Mouse (Mus musculus) heart, postnatal 25 days (tissue): Measurements from ENCODE around the gene Jun. TPM values are rescaled to one million over a fixed set of nuclear protein-coding genes. Genes with fewer than 3 reads are reported as not detected.

Source experiments
- DNase-seq: peaks from one replicate; pipeline ENCODE4 v3.0.0; 2022; ENCODE audit warnings: low spot score
- intact Hi-C: fragments of 180-260 bp; cut with DNase I; formaldehyde crosslinking; loops from one replicate; pipeline ENCODE4 v1.15.1; 2025
- total RNA-seq, 2 experiments: library from RNA; stranded (reverse); gene quantifications; 2 replicates each; pipeline ENCODE4 v1.2.3; 2021

Gene Jun
- total RNA-seq, 2 experiments from 2014 or later = 41.1 to 58.1 TPM

DNA sequence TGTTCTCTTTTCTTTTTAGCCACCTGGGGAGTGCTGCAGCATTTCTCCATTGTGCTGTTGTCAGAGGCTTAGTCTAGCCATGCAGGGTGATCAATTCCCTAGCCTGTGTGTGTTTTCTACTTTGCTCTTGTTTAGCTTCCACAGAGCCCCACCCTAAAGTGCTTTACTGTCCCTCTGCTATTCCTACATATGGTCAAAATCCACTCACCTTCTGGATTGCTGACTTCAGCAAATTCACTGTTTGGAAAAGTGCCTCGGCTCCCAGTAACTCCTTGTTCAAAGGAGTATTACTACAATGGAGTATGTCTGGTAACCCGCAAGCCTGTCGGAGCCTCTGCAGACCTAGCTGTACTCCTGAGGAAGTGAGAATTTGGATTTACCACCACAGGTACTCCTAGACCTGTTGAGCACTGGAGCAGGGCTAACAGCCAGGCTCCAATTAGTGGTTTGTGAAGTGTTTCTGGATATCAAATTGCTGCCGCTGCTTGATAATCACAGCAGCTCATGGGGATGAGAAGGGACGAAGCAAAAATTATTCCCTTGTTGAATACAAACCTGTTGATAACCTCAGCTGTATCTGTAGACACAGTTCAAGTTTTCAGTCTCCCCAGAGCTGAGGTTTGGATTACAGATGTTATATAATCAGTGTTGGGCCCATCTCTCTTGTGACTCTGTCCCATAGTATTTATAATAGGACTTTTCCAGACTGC lies 3.8 kb downstream of the Jun start:
- no peak for DNase-seq

DNA sequence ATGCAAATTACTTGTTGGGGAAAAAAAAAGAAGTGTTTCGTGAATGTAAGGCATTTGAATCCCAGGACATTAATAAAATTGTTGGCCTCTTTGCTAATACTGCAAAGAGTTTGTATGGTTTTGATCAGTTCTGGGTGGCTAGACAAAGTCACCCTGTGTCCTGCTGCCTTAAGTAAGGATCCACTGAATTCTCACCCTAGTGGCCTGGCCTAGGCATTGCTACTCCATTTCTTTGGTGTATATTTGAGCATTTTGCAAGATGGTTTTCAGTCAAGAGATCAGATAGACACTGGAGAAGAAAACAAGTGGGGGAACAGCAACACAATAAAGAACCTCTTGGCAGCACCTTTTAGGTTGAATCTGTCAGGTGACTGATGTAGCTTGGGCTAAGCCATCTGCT lies 6.9 kb downstream of the Jun start:
- intact Hi-C loops = no loop called here
- DNase-seq = no peak

More for the DNA sequence above, 3.8 kb downstream of the Jun start:
- intact Hi-C loops = no loop called here

DNA sequence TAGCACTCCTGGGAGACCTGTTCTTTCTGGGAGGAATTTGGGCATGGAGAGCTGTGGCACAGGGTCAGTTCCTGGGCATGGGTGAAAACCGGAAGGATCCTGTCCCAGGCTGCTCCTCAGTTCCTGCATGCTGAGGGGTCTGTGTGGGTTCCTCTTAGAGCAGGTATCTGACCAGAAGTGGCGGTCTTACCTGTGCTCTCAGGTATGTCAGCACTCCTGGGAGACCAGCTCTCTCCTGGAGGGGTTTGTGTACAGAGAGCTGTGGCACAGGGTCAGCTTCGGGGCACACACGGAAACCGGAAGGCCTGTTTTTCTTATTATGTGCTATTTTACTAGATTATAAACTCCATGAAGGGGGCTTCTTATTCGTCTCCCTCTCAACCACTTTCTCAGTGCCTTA lies 7.3 kb downstream of the Jun start:
- DNase-seq = no peak
- intact Hi-C loops = no loop called here

DNA sequence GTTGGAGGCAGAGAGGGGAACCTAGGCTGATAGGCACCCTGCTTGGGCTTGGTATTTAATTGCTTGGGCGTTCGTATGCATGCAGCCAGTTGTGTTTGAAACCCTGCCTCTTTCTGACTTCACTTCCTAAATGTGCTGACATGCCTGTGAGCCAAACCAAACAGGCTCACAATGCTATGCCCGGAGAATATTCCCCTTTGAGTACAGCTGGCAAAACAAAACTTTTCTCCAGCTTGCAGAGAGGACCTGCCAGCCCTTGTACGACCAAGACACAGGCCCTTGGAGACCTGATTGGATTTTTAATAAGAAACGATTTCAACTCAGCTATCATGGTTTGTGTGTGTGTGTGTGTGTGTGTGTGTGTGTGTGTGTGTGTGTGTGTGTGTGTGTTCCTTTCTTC lies 14.0 kb downstream of the Jun start:
- intact Hi-C loops = no loop called here
- DNase-seq = peak; percentile 32

DNA sequence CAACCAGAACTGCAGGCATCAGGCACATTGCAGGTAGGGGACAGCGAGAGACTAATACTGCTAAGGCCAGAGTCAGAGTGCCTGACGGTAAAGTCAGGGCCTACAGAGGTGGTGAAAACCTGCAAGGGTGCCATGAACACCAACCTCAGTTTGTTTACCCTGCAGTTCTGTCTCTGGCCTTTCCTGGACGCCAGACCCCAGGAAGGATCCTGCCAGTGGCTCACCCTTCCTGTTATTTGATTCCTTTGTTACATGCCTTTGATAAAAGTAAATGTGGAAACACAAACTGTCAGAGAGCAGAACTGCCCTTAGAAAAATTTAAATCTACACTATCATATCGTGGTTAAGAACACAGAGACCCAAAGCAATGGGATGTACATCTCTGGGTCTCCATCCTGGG lies 20.9 kb downstream of the Jun start:
- intact Hi-C loops = no loop called here
- no peak for DNase-seq

DNA sequence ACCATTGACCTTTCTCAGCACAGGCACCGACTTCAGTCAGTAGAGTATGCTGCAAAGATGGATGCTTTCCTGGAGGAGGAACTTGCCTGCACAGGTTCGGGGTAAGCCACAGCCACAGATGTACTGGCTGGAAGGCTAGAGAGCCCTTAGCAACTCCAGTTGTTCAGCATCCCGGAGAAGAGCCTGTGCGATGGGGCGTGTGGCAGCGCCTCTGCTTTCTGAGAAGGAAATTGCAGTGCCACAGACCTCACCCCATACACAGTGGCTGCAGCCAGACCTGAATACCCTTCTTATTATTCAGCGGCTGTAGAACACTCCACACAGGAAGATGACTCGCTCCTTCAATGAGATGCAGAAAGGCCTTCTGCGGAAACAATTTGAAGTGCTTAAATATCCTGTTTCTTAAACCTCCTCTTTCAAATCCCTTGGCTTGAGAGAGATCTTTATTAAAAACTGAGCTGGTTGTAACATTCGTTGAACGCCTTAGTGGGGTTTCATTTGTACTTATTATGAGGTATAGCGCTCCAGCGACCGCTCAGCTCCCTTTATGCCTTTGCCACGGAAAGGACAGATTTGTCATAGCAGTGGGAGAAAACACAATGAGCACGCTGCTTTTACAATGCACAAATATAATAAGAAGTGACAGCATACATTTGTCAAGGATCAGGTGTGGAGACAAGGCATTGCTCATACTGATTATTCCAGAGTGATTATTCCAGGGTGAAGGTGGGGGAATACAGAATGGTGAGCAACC lies 26.0 kb downstream of the Jun start:
- no peak for DNase-seq

DNA sequence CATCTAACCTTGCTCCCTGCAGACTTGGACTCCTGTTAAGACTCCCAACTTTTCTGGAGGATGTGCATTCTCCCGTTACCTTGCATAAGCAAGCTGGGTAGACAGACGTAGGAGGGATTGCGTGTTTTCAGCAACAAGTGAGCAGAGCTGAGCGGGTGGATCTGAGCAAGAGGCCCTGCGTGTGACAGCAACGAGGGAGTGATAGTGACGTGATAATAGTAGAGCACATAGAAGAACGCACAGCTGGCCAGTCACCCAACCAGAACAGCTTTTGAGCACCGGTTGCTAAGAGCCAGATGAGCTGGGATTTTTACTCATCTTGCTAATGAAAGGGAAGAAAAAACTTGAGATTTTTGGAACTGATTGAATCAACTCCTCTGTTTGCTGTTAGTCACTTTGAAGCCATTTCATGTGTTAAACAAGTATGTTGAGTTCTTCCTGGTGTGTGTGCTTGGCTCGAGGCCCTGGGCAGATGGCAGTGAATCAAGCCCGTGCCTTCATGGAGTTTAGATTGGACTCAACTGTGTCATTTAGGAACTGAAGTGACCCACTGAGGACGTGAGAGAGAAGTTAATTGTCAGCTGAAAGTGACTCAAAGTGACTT lies 28.6 kb downstream of the Jun start:
- intact Hi-C loops = no loop called here
- no peak for DNase-seq

More for the DNA sequence above, 26.0 kb downstream of the Jun start:
- intact Hi-C loops = no loop called here

DNA sequence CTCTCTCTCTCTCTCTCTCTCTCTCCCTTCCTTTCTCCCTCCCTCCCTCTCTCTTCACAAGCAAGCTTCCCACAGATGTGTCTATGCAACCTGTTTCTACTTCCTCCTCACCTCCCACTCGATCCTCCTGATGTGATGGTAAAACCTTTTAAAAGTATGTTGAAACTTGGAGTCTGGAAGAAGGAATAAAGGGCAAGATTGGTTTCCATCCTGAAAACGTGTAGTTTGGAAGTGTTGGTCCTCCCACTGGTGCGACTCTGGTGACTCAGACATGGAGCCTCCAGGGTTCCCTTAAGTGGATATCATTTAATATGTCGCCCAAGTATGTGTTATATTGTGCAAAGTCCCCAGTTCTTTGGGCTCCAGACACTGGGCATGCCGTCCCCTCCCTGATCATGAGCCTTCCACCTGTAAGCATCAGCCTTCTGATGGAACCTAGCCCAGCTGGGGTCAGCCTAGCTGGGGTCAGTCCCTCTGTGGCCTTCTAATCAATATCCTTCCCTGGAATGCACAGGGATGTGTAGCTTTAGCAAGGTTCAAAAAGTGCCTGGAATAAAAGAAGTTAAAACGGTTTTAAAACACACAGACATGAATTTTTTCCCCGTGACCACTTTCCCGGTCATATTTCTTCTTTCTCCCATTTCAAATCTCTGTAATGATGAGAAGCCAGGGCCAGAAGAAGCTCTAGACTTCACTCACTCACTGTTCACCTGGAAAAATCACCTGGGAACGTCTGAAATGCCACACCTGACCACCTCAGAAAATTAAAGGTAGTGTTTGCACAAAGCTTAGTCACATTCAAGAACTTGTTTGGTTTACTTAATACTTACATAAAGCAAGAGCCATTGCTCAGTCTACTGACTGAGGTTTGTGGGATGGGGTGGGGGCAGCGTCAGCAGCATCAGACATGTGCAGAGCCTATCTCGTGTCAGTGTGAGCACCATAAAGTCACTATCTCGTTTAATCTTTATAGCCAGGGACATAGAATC lies 30.1 kb downstream of the Jun start:
- intact Hi-C loops = no loop called here
- no peak for DNase-seq

DNA sequence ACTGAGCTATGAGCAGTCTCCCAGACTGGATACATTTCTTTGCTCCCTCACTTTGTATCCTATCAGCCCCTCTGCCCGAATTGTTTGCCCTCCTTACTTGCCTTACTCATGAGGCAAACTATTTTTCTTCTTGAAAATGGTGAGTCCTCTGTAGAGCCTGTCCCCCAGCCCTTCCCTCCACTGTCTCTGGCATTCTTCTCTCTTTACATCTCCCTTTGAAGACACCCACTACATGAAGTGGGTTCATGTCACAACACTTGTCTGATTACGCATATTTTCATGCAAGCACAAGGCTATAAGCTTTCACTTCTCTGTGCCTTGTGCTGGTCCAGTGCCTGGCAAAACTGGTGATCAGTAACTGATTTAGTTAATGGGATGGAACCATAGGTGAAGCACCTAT lies 31.8 kb downstream of the Jun start:
- DNase-seq = no peak
- intact Hi-C loops = no loop called here

DNA sequence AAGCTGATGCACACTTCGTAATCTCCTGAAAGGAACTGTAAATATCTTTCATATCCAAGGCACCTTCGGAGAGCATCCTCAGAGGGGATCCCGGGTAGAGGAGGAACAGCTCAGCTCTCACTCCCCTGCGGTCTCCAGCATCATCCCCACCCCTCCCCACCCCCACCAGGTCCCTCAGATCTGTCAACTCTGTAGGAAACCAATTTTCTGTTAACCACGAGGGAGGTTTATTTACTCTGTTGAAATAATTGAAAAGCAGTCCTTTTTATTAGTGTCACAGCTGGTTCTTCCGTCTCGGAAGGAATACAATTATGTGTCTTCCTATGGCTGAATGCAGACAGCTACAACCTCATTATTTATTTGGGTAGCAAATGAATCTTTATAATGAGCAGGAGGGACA lies 33.8 kb downstream of the Jun start:
- intact Hi-C loops = loop anchor here (10.0 kb wide), 1 partner anchor 707 kb away; no protein-coding TSS in a partner anchor
- DNase-seq = no peak

DNA sequence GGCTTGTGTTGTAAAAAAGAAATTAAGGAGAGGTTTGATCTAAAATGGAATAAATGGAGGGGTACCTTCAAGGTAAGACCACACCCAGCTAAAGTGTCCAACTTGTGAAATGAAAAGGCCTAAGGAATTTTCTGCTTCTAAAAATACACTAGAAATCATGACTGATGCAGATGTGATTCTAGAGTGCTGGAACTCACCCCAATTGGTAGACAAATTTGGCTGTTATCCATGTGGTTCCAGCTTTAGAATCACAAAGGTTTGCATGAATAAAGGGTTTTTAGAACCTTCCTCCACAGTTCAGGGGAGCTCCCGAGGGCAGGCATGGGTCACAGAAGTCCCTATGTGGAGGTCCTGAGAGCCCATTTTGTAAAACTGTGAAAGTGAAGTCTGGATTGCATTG lies 39.3 kb downstream of the Jun start:
- no peak for DNase-seq
- intact Hi-C loops = loop anchor here (10.0 kb wide), 1 partner anchor 712 kb away; no protein-coding TSS in a partner anchor

DNA sequence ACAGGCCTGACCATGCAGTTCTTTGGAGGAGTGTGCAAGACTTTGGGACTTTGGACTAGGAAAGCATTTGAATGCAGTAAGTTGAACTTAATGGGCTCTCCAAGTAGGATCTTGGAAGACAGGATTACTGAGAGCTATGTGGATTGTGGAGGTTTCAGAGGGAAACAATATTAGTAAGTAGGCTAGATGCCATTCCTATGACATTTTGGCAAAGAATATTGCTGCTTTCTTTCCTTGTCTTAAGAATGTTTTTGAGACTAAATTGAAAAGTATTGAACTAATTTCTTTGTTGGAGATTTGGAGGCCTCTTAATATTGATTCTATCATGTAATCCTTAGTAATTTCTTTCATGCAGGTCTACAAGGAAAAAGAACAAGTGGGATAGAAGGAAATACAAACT lies 39.8 kb downstream of the Jun start:
- intact Hi-C loops = loop anchor here (10.0 kb wide), 1 partner anchor 713 kb away; no protein-coding TSS in a partner anchor
- DNase-seq = no peak

DNA sequence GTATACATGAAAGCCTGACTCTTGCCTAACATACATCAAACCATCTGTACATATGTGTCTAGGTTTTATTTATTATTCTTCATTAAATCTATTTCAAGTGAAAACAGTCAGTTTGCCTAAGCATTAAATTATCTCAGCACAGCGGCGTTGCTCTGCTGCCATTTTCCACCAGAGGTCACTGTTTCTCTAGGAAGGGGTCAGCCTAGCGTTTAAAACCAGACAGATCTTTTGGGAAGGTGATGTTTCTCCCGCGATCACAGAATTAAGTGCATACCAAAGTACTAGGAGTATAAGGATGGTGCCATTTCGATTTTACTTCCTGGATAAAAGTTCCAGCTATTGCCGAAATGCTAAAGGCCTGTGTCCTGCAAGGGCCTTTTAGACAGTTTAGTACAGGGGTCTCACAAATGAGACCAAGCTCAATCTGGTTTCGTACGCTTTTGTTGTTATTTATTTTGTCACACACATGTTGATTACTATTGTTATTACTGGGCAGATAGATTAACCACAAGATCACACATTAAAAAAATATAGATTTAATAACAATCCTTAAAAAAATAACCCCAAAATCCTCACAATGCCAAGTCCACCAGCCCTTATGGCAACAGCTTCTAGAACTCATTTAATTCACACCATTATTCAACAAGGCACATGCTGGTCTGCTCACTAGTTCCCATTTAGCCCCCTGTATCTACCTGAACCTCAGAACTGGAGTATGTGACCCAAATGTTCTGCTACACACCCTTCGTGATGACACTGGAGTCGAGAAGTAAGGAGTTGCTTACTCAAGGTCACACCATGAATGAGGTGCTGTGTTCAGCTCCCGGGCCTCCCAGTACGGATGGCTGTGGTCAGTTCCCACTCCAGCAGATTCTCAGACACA lies 43.6 kb downstream of the Jun start:
- DNase-seq = peak; percentile 10
- intact Hi-C loops = loop anchor here (1.0 to 2.0 kb wide), 3 partner anchors 42 to 916 kb away; no protein-coding TSS in a partner anchor

DNA sequence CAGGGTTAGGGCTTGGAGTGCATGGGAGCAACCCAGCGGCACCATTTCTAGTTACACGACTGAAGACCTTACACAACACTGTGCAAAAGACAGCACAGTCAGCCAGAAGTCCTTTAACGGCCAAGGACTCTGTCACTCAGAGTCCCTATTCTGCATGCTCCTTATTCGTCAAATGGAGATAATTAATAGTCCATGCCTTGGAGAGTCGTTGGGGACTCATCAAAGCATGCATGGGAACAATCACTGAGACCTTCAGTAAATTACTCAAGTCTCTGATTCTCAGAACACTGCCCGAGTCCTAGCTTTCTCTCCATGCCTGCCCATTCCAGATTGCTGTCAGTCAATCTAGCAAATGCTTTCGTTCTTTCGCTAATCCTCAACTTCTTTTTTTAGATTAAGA lies 44.3 kb downstream of the Jun start:
- DNase-seq = no peak
- intact Hi-C loops = loop anchor here (1.0 to 2.0 kb wide), 3 partner anchors 43 to 917 kb away; no protein-coding TSS in a partner anchor

DNA sequence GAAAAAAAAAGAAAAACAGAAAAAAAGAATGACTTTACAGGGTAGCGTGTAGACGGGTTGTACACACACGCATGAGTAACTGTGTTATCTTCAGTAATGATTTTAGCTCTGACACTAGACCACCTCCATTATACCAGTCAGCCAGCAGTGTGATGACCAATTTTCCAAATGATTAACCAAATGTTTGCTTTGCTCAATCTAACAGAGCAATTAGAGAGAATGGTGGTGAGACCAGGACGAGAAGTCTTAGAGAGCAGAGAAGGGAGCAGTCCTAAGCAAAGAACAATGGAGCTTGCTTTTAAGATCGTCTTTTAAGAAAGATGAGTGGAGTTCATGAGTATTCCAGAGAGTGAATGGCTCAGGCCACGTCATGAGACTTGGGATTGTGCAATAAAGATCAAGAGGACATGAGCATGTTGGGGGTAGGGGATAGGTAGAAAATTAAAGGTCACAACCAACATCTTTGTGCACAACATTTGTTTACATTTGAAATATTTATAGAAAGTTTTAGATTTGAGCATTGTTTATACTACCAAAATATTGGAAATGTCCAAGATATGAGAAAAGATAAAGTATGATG lies 46.7 kb downstream of the Jun start:
- no peak for DNase-seq
- intact Hi-C loops = no loop called here

DNA sequence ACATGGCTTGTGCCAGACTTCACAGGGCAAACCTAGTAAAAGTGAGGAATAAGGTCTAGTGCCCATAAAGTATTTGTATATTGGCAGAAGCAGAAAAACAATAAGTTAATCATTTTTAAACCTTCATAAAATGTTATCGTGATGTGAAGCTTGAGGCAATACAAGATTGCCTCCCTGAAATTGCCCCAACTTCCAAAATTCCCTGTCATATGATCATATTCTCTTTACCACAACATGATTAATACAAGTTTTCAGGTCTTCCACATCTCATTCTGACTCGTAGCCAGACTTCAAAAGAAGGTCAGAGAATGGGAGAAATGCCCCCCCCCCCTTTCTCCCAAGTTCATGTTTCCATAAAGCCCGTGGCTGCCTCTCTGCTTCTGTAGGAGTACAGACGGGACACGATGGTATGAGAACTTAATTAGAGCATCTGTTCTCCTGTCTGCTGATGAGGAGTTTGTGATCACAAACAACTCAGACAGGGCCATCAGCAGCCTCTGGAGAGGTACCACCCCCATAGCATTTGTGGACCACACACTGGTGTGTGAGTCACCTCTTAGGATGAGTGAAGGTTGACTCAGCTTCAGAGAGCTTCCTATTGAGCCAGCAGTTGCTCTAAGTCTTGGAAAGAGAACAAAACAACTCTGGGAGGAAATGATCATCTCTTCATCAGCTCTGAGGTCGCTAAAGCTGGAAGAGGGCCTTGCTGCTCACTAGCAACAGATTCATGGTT lies 50.8 kb downstream of the Jun start:
- DNase-seq = no peak
- intact Hi-C loops = no loop called here

DNA sequence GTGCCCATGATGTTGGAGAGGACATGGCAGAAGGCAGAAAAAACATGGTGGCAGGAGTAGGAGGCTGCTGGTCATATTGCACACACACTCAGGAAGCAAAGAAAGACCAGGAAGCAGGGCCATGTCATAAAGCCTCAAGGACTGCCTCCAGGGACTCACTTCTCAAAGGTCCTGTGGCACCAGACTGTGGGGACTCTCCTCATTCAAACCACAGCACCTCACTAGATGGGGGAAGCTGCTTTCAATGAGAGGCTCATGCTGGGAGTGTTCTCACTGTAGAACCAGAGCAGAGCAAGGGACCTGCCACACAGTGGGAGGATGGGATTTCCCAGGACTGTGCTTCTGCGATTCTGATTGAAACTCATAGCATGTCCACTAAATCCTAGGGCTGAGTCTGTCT lies 51.9 kb downstream of the Jun start:
- intact Hi-C loops = no loop called here
- DNase-seq = no peak

DNA sequence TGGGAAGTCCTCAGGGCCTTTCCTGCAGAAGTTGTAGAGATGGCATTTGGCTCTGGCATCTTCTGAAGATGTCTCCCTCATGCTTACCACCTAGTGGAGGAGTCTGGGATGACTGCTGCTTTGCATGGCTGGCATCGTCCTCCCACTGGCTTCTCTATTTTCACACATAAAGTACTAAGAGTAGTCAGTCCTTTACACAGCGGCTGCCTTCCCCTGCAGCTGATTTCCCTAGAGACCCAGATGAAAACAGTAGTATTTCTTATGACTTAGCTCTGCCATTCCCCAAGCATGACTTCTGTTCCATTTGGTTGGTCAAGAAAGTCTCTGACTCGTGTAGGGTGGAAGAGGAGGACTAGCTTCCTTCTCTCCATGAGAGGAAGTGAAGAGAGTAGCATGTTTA lies 52.8 kb downstream of the Jun start:
- no peak for DNase-seq
- intact Hi-C loops = no loop called here
